Mouse (Mus musculus): ENCODE measurements around the gene B4galnt4.

GRCm38 (mm10) chr7:141072017-141072745, 11.3 kb downstream of the B4galnt4 start:
- TF ChIP-seq EP300 (IDR thresholded peaks at IDR 0.05; ENCODE audit: insufficient read depth, low read depth, low read length), result no peak
- TF ChIP-seq POLR2A (IDR thresholded peaks at IDR 0.05; ENCODE audit: insufficient read depth, low read length), result no peak
- peak; percentile 86 for TF ChIP-seq CTCF (IDR thresholded peaks at IDR 0.05; ENCODE audit: low read depth, low read length)

Measured in ES-Bruce4 (cell line).